Mouse (Mus musculus) cerebellum, postnatal 4 days (tissue): ENCODE results near the gene Fam240a.
A peak's percentile ranks its signal among the peaks of the same experiment; 100 is the strongest.

ENCODE experiments used
- DNase-seq, 2 experiments: peaks; one replicate each; pipeline ENCODE4 v3.0.0; 2022; ENCODE audit warnings: low spot score in 2 of 2, mixed read lengths in 1 of 2

Fam240a gene

DNA sequence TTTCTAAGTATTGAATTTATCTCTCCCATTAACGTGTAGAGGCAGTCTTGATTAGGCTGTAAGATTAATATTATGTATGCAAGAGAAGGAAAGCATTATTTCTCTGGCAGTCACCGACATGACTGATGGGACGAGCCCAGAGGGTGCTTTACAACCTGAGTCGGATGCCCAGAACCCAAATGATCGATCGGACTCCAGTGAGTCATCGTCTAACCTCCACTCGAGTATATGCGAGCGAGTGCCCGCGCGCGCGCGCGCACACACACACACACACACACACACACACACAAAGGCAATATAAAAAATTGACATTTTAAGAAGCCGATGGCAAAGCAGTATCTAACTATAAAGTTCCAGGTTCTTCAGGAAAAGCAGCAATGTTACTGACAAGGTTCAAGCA lies 28.7 kb upstream of the Fam240a start:
- no peak for DNase-seq

DNA sequence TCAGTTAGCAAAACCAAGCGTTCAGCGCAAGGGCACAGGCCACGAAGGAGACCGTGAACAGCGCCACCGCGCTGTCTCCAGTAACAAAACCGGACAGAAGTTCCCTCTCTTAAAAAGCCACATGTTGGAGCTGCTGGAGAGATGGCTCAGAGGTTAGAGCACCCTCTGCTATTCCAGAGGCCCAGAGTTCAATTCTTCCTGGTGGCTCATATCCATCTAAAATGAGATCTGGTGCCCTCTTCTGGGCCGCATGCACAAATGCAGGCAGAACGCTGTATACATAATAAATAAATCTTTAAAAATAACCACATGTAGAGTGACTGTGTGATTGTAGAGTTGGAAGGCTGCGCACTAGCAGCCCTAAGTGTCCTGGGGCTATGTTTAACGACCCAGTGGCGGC lies 27.6 kb upstream of the Fam240a start:
- no peak for DNase-seq

DNA sequence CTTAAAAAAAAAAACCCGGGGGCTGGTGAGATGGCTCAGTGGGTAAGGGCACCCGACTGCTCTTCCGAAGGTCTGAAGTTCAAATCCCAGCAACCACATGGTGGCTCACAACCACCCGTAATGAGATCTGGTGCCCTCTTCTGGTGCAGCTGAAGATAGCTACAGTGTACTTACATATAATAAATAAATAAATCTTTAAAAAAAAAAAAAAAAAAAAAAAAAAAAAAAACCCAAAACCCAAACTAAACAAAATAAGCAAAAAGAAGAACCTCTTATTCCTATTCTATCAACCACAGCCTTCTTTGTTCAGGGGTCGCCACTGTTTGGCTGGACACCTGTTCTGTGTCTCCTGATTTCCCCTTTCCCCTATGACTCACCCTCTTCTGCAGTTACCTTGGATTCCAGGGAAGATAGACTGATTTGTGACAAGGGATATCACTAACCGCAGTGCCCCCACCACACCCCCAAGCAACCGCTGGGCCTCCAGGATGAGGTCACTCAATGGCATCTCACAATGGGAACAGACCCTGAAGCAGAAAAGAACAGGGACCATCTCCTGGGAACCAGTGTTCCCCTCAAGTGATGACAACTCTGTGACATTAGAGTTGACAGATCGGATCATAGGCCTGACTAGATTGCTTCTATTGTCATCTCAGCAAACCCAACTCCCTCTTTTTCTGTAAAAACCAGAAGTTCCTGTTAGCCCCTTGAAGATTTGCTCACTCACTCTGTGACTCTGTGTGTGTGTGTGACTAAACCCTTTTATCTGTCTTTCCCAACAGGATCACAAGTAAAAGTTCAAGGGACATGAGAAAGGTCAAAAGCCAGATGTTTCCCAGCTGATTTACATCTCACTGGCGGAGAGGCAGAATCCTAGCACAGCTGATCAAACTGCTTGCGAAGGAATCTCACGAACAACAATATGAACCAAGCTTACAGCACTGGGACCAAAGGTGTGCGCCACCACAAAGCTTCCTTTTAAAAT lies 21.1 kb upstream of the Fam240a start:
- no peak for DNase-seq

DNA sequence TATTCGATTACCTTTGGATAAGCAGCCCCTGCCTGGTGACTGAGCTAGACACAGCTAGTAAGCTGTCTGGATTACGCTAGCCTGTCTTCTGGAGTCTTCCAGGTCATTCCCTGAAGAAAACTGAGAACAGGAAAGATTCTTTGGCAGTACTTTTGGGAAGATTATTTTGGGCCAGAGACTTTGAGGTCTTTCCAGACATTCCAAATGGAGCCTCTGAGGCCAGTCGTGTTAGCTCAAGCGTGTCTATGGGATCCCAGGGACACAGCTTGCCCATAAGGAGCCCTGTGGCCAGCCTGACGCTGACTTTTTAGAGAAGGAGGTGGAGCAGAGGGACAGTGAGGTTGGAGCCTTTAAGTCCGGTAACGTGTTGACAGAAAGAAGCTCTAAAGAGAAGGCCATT lies 19.3 kb upstream of the Fam240a start:
- no peak for DNase-seq

DNA sequence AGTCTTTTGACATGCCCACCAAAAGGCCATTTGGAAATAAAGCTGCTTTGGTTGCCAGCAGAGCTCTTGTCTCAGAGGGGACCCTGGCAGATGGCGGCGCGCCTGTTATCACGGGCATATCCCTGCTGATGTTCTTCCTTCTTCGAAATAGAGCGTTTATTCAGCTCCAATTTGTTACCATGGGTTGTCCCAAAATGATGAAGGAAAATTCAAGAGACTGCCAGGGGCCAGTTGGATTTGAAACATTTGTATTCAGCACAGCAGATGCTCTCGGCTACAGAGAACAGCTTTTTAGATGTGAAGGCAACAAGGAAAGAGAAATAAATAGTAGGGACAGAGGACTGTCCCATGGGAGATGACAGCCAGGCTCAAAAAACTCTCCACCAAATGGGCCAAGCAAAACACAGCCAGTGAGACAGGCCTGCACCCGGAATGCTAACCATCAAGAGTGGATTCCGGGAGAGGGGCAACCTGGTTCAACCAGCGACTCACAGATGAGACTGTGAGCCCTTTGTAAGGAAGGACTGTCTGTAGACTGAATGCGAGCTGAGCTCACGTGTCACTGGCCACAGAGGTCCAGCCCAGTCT lies 17.3 kb upstream of the Fam240a start:
- peak in 1 of 2 experiments; percentile 73 for DNase-seq

DNA sequence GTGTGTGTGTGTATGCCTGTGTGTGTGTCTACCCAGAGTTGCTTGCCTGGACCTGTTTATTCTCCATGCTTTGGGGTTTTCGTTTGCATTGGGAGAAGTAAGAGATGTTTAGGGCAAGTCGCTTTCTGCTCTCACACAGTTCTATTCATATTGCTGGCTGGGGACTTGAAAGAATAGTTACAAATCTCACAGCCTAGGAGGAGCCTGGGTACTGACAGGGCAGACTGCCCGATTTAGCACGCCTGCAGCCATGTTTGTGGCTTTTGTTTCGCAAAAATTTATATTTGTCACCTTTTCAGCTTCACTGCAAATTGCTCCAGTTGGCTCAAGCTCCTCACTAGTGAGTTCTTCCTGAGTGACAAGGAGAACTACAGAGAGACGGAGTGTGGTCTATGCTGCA lies 14.9 kb upstream of the Fam240a start:
- peak in 1 of 2 experiments; percentile 25 for DNase-seq

DNA sequence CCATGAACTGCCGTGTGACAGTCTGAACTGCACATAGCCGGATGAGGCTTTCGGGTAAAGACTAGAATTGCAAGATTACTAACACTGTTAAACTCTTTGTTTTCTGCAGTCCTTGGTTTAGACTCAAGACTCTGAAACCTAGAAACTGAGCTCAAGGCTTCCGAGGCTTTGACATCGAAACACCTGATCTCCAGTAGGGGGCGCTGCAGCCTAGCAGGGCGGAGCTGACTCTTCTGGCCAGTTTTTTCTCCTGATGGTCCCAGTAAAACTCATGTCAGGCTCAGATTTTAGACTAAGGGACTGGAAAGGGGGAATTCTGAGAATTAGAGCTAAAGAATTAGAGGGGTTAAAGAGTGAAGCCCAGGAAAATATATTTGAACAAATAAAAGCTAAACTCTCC lies 6.1 kb upstream of the Fam240a start:
- DNase-seq, result peak; percentile 61 to 85

DNA sequence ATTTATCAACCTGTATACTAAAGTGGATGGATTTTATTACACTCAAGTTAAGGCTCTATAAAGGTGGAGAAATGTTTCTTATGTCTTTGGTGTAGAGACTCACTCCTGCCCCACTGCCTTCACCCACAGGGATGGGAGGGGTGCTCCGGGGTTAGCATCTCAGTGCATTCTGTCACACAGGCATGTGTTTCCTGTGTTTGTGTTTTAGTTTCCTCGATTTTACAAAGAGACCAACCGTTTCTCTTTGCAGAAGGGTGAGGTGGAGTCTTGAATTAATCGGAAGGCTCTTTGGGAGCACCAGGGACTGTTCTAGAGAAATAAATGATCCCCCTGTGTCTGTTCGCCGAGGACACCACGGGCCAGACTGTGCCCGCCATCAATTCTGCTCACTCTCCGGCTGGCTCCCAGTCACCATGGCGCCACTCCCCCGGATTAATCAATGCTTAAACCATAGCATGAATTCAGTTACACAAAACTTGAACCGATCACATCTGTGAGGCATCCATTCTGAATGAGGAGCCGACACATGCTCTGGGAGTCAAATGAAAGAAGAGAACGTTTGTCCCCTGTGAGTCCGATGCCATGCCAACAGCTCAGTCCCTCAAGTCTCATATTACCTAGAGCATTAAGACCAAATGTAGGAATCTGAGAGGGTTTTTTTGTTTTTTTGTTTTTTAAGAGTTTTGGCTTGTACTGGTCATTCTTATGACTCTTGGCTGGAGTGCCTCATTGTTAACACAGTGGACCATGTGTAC lies 4.2 kb upstream of the Fam240a start:
- DNase-seq, result no peak

DNA sequence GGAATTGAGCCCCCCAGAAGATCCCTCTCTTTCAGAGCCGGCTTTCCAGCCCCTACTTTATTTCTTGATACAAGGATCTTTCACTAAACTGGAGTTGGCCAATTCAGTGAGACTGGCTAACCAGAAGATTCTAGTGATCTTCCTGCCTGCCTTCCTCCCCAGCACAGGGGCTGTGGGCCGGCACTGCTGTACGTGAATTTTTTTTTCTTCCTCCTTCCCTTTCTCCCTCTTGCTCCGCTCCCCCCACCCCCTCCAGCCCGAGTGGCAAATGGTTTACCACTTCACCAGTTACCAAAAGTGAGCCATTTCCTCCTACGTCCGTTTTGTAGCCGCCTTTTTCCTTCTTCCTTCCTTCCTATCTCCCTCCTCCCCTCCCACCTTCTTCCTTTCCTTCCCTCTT lies 1.2 kb downstream of the Fam240a start:
- DNase-seq, result no peak

DNA sequence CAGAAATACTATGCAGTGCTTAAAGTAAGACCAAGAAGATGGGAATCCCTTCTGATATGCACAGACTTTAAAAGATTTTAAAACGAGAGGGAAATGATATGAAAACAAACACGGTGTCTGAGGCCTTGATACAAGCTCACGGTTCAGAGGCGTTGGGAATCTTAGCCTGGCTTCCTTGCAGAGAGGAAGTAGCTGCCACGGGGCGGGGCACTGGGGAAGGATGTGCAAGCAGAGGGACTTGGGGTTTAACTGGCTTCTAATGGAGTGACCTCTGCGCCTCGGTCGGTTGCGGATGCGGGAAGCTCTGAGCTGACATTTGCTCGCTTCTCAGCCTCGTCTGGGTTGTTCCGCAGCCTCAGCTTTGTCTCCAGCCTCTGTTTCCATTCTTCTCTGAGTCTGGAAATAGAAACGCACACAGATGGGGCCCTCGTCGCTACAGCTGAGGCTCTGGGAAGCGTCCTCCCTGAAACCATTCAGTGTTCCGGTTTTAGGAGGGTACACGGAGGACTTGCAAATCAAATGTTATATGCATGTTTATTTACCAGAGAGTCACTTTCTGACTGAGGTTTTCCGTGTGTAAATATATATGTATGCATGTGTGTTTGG lies 1.9 kb downstream of the Fam240a start:
- no peak for DNase-seq

DNA sequence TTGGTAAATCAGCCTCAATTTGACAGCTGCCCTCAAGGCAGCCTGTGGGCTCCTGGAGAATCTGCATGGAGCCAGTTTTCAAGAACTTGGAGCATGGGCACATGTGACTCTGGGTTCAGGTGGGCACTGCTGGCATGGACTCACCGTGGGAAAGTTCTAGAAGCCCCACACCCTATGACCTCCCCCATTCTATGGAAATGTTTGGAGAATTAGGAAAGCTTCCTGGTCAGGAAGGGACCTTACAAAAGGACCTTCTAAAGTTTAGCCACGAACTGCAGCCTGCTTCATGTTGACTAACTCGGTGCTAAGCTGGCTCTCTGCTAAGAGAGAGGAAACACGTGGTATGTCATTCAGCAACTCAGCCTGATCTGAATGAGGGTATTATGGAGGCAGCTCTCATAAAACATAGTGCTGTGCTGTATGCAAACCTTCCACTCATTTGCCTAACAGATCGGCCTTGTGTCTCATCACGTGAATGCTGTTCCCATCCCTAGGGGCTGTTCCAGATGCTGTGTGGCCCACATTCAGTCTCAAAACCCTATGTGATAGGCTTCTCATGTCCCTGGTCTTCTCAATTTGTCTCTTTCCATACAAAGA lies 7.2 kb downstream of the Fam240a start:
- no peak for DNase-seq

DNA sequence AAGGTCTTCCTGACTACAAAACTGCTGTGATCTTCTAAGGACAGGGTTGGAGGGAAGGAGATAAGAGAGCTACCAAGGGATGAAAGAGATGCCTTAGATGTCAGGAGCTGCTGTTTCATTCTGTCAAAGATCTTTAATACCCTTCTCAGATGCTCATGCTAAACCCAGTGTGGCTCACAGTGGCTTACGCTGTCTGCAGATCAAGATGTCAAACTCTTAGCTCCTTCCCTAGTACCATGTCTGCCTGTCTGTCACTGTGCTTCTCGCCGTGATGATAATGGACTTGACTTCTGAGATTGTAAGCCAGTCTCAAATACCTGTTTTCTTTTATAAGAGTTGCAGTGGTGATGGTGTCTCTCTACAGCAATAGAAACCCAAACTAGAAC lies 8.0 kb downstream of the Fam240a start:
- no peak for DNase-seq

DNA sequence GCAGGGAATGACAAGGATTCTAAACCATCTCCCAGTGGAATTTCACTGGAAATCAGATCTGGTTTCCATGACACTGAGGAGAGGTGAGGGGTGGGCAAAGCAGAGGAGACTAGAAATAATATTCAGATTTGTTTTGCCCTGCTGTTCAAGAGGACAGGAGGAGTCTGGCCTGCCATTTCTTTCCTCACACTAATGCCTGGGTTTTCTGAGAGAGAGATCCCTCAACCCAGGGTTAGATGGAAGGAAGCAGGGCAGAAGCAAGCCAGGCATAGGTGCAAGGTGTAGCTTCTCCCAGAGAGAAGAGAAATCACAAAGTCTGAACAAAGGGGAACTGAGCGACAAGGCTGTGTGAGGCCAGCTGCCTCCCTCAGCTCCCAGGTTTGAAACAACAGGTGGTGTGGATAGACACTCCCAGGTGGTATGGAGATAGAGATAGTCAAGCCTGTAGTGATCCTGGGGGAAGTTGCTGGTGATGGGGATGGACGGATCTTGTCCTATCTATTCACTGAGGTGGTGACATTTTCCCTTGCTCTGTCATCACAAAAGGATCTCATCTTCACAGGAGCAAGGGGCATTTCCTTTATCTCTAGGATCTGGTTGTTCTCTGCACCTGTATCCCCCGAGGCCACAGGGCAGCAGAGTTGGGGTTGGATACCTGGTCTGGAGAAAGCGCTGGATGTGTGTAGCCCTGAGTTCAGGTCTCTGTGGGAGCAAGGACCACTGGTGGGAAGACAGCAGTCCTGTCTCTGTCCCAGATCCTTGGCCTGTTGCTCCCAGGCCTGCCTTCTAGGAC lies 8.6 kb downstream of the Fam240a start:
- no peak for DNase-seq

DNA sequence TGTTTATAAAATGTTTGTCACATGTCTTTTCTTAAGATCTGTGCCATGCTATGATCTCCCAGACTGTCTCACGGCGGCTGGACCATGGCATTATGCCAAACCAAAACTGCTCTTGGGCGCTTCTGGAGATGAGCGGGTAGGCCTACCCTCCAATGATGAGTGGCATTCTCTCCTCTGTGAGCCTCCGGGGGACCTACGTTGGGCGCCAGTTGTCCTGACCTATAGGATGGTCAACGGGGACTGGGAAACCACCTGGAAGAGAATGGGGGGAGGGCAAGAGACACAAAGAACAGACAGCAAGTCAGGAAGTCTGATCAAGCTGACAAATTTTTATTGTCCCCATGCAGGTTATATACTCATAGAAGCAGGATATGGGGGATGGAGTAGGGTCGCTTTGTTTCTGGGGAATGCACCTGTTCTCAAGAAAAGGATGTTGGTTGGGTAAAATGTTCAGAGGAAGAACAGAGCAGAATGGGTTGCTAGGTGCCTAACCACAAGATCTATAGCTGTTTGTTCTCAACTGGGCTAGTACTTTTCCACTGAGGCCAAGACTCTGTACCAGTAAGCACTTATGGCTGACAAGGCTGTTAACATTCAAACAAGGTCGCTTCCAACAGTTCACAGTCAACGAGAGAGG lies 9.3 kb downstream of the Fam240a start:
- DNase-seq, result no peak

DNA sequence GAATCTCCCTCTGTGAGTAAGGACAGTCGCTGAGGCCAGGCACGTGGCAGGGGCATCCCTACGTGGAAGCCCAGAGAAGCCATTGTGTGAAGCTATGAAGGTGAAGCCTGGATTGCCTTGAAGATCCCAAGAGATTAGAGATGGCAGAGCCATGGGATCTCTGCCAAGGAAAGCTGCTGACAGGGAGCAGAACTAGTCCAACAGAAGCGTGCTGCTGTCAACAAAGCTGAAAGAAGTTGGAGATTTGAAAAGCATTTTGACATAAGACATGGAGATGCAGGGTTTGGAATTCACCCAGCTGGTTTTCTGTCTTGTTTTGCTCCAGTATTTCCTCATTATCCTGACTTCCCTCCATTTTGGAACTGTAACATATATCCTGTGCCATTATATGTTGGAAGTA lies 14.4 kb downstream of the Fam240a start:
- DNase-seq, result no peak

DNA sequence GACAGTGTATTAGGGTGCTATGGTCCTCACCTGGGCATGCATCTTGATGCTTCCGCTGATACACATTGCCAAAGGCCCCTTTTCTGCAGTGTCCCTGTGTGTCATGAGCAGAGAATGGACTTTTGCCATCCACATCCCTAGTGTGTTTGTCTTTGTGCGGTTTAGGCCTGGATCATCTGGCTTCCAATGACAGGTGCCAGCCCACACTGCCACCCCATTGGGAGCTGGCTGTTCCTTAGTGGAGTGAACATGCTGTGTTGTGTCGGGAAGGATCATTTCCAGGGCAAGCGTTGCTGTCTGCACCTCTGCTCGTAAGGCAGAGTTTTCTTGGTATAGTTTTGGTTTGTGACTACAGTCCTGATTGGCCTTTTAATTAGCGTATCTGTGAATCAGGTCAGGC lies 15.5 kb downstream of the Fam240a start:
- no peak for DNase-seq

DNA sequence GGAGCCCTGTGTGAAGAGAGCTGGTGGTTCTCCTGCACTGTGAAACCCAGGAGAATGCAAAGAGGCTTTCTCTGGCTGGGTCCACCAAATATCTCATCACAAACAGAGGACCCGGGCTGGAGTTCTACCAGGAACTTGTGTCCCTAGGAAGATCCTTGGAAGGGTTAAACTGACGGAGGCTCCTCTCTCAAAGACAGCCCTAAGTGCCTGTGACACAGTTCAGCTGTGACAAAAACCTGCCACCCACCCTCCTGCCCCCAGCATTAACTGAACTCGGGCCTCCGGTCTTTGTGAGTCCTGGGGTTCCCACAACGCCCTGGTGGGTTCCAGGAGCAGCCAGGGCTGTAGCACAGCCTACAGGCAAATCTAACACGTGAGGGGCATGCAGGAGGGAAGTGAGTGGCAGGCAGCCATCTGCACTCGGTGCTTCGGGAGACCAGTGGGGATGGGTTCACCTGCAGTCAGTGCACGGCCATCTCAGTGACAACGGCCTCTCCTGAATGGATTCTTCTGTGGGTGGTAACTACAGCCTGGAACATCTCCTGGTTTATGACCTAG lies 17.1 kb downstream of the Fam240a start:
- DNase-seq, result no peak

DNA sequence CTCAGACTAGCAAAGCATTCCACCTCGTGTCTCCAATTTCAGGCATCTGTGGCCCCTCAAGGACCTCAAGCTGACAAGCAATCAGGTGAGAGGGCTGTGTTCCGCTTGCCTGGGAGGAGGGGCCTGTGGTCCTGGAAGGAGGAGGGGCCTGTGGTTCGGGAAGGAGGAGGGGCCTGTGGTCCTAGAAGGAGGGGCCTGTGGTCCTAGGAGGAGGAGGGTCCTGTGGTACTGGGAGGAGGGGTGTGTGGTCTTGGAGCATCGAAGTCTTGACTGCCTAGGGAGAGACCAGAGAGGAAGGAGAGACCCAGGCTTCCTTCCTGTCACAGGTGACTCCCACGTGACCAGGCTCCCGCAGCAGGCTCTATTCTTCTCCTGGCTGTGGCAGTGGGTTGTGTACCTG lies 20.1 kb downstream of the Fam240a start:
- DNase-seq, result no peak

DNA sequence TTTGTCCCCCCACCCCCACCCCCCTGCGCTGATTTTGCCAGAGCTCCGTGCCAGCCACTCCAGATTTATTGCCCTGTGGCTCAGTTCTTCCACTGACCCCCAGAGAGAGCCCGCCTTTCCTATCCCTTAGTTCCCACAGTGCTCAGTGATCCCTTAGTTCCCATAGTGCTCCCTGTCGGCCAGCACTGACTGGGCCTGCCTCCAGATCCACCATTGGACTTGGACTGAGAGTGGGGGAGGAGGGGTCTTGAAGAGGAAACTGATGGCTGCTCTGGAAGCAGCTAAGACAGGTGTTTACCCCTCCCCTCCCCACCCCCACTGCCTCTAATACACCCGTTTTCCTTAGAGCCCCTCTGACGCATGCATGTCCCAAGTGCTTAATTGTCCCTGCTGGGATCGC lies 20.7 kb downstream of the Fam240a start:
- no peak for DNase-seq

DNA sequence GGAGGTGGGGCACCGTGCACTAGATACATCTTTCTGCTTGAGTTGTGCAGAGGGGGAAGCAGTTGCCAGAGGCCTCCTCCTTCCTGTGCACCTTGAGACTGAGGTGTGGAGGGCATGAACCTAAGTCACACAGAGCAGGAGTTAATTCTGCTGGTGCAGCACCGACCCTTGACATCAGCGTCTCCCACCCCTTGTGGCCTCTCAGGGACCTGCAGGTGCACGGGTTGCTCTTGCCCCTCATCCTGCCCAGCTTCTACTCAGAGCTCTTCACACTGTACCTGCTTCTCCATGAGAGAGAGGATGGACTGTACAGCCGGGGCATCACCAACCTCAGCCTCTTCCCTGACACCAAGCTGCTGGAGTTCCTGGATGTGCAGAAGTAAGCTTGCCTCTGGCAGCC lies 21.2 kb downstream of the Fam240a start:
- no peak for DNase-seq
